Mouse (Mus musculus) central nervous system, embryonic 14 days (tissue): ENCODE results near the gene Cyp2d10. TPM values are rescaled to one million over a fixed set of nuclear protein-coding genes. Genes with fewer than 3 reads are reported as not detected.

Experiments used
- polyA plus RNA-seq: library from polyadenylated mRNA; depleted of rRNA; stranded (reverse); fragments of >200 nt; gene quantifications from 2 replicates; pipeline ENCODE4 v1.2.3, GENCODE M21; 2012; rRNA removed

Cyp2d10 gene
- not detected in 2 replicates for polyA plus RNA-seq

DNA sequence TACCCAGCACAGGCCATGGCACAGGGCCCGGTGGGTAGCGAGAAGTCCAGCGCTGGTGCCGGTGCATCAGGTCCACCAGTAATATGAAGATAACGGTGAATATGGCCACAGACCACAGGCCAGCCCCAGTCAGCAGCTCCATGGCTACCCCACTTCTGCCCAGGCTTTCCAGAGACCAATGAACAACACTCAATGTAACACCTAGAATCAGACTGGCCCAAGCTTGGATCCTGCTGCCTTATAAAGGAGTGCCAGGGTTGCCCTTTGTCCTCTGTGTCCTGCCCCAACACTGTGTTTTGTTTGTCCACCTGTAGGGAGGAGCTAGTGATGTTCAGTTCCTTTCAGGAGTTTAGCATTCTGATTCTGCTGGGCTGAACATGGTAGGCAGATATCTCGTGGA, at the start of gene Cyp2d10:
Gene Cyp2d10 (minus strand): TSS at position 215 of the 400 bp plus-strand sequence.

DNA sequence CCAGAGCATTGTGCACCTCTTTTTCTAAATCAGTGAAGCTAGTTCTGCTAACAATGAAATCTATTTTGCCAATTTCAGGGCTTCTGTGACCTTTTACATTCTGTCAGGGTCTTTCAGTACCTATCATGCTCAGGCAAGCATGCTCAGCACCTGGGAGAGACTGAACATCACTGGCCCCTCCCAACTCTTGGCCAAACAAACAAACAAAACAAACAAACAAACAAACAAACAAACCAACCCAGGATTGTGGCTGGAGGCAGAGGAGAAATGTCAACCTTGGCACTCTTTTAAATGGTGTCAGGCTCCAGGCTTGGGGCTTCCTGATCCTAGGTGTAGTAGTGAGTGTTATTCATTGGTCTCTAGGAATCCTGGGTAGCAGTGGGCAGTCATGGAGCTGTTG, 26.1 kb upstream of the Cyp2d10 start, which contains the start of gene Cyp2d9:
Gene Cyp2d9 (plus strand): TSS at position 301 of the 400 bp plus-strand sequence.

DNA sequence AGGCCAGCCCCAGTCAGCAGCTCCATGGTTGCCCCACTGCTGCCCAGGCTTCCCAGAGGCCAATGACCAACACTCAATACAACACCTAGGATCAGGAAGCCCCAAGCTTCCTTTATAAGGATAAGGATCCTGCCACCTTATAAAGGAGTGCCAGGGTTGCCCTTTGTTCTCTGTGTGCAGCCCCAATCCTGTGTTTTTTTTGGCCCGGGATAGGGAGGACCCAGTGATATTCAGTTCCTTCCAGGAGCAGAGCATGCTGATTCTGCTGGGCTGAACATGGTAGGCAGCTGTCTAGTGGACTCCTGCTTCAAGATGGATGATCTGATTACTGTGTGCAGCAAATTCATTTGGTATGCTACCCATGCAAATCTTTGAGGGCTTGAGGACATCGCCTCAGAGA, 13.1 kb downstream of the Cyp2d10 start, which contains the start of gene Cyp2d11:
Gene Cyp2d11 (minus strand): TSS at position 101 of the 400 bp plus-strand sequence.

DNA sequence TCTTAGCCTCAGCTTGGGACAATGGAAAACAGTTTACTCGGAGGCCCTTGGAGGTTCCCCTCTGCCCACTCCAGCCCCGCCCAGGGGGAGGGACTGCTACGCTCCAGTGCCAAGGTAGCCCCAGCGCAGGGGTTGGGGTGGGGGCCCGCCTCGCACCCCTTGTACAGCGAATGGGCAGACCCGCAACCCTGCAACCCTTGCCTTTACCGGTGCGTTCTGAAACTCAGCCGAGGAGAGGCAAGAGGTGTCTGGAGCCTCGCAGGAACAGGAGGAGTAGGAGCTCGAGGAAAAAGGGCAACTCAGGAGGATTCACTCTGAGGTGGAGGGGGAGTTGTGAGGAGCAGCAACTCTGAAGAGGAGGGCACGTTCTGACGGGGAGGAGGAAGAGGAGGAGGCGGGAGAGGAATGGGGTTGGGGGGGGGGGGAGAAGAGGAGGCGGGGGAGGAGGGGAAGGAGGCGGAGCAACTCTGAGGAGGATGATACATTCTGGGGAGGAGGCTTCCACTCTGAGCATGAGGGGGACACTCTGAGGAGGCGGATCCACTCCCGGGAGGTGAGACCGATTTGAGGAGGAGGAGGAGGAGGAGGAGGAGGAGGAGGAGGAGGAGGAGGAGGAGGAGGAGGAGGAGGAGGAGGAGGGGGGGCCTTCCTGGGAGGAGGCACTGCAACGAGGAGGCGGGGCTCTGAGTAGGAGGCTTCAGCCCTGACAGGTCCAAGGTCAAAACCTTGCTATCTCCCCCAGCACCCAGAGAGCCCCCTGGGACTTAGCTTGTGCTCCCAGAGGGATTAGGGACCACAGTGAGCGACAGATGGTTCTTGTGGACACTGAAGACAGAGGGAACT, 26.9 kb downstream of the Cyp2d10 start, which contains the start of gene Cyp2d22:
Gene Cyp2d22 (minus strand): TSS at position 390 of the 843 bp plus-strand sequence.

DNA sequence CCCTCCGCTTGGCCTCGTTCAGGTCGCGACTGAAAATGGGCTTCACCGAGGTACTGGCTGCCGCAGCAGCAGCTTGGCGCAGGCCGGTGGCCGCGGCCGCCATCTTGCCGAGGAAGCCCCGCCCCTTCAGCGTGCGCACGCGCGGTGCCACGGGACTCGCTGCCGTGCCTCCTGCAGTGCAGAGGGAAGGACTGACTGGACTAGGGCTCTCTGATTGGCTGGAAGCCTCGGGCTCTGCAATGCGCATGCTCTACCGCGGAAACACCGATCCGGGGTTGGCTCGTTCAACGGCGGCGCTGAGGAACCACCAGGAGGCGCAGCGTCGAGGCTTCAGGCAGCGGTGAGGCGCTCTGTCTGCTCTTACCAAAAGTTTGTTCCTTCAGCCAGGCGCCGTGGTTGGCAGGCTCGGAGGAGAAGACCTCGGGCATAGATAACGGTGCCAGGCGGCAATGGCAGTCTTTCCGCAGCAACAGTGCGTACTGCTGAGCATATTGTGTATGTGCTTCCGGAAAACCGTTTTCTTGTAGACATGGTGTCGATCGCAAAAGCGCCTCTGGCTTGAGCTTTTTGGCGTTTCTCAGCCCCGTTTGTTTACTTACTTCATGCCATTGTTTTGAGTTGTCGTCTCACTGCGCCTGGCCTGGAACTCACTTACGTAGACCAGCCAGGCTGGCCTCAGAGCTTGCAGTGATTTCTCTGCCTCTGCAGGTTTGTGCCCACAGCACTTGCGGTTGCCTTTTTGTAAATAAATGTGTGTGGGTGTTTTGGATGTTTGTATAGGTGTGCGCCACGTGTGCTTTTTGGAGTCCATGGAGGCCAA, 52.7 kb downstream of the Cyp2d10 start, which contains the start of gene Ndufa6:
Gene Ndufa6 (minus strand): TSS at position 197 of the 820 bp plus-strand sequence.

Other genes starting within 250 kb of the Cyp2d10 start
- 2.3 and 2.4 TPM in 2 replicates for gene Shisa8, start 194.4 kb downstream of the Cyp2d10 start, polyA plus RNA-seq
- 0.31 and 0.43 TPM in 2 replicates for gene Tnfrsf13c, start 182.8 kb downstream of the Cyp2d10 start, polyA plus RNA-seq
- gene Cenpm, start 162.4 kb downstream of the Cyp2d10 start, polyA plus RNA-seq: 22.7 and 24.3 TPM in 2 replicates
- gene 1500009C09Rik, start 154.8 kb downstream of the Cyp2d10 start, polyA plus RNA-seq: 47.9 and 57.4 TPM in 2 replicates
- gene Sept3, start 132.3 kb downstream of the Cyp2d10 start, polyA plus RNA-seq: 418 and 474 TPM in 2 replicates
- gene Wbp2nl, start 108.2 kb downstream of the Cyp2d10 start, polyA plus RNA-seq: 0.09 and 0.10 TPM in 2 replicates
- gene Naga, start 68.3 kb downstream of the Cyp2d10 start, polyA plus RNA-seq: 46.4 and 57.5 TPM in 2 replicates
- 1.5 and 3.3 TPM in 2 replicates for gene Pheta2, start 68.3 kb downstream of the Cyp2d10 start, polyA plus RNA-seq
- 251 and 253 TPM in 2 replicates for gene Smdt1, start 68.2 kb downstream of the Cyp2d10 start, polyA plus RNA-seq
- gene Ndufa6, start 52.9 kb downstream of the Cyp2d10 start, polyA plus RNA-seq: 340 and 360 TPM in 2 replicates
- gene Cyp2d22, start 26.9 kb downstream of the Cyp2d10 start, polyA plus RNA-seq: 6.6 and 12.4 TPM in 2 replicates
- not detected in 2 replicates for gene Cyp2d11, start 13.2 kb downstream of the Cyp2d10 start, polyA plus RNA-seq
- gene Cyp2d9, start 26.2 kb upstream of the Cyp2d10 start, polyA plus RNA-seq: 0.08 TPM in 1 of 2 replicates, not detected in the other
- gene Cyp2d12, start 147.9 kb upstream of the Cyp2d10 start, polyA plus RNA-seq: not detected in 2 replicates
- not detected in 2 replicates for gene Cyp2d34, start 213.8 kb upstream of the Cyp2d10 start, polyA plus RNA-seq